Mouse (Mus musculus) intestine, embryonic 16.5 days (tissue): Measurements from ENCODE around the gene Dok5. TPM values are rescaled to one million over a fixed set of nuclear protein-coding genes. Genes with fewer than 3 reads are reported as not detected.

Experiments
- ATAC-seq: fragments of 200-750 bp; cut with Nextera tagmentation; 2 replicates; pipeline ENCODE4 v1.8.0; 2017; ENCODE audit warnings: moderate TSS enrichment, moderate library complexity
- H3K27ac ChIP-seq: fragments of 300-500 bp; sonication (generic); 2 replicates; pipeline ENCODE4 v1.5.1; 2014; ENCODE audit warnings: mild to moderate bottlenecking, low read length
- H3K27me3 ChIP-seq: fragments of 300-500 bp; sonication (generic); replicated peaks from 2 replicates; pipeline ENCODE4 v1.6.1; 2014; ENCODE audit warnings: low read length, control low read depth, mixed read lengths; ENCODE audit not compliant: control insufficient read depth, insufficient read depth
- H3K36me3 ChIP-seq: fragments of 300-500 bp; sonication (generic); 2 replicates; pipeline ENCODE4 v1.6.1; 2014; ENCODE audit warnings: low read length, control low read depth; ENCODE audit not compliant: control insufficient read depth, insufficient read depth
- H3K4me1 ChIP-seq: fragments of 300-500 bp; sonication (generic); 2 replicates; pipeline ENCODE4 v1.6.1; 2014; ENCODE audit warnings: low read length, control low read depth, mixed read lengths; ENCODE audit not compliant: control insufficient read depth, insufficient read depth
- H3K4me2 ChIP-seq: fragments of 300-500 bp; sonication (generic); 2 replicates; pipeline ENCODE4 v1.6.1; 2014; ENCODE audit warnings: low read depth, low read length, control low read depth
- H3K4me3 ChIP-seq: fragments of 300-500 bp; sonication (generic); 2 replicates; pipeline ENCODE4 v1.5.1; 2014; ENCODE audit warnings: mild to moderate bottlenecking, low read length
- H3K9ac ChIP-seq: fragments of 300-500 bp; sonication (generic); 2 replicates; pipeline ENCODE4 v1.6.1; 2014; ENCODE audit warnings: low read depth, low read length
- H3K9me3 ChIP-seq: fragments of 300-500 bp; sonication (generic); 2 replicates; pipeline ENCODE4 v1.6.1; 2016; ENCODE audit warnings: low read length, control low read depth; ENCODE audit not compliant: control insufficient read depth
- WGBS: fragments of 180-500 bp; shearing (Covaris S2); extraction: QIAGEN DNeasy Blood & Tissue Kit; methylation state at CpG from one replicate; pipeline ENCODE4 v1.1.7; 2014; 5-methylcytosine and 5-hydroxymethylcytosine counted together
- polyA plus RNA-seq: library from polyadenylated mRNA; unstranded; fragments of >200 nt; fragmentation: Nextera tagmentation; extraction: Ambion mirVana; gene quantifications from 2 replicates; pipeline ENCODE4 v1.2.1, GENCODE M21; 2015

Gene Dok5
- polyA plus RNA-seq, 1 experiment from 2014 or later = 1.8 TPM

DNA sequence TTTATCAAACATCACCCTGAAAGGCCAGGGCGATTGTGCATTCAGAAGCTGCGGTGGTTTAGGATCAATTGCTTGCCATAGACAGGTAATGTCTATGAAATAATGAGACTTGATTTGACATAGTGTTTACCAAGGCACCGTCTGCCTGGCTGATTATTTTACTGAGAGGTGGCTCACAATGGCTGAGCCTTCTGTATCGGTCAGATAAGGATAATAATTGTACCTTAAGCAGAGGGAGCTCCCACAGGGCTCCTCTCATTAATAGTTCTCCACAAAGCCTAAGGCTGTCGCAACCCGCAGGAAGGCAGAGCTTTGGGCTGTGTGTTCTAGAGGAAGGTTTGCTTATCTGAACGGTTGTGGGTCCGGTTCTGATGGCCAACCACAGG, 41.3 kb downstream of the Dok5 start:
- Histone ChIP-seq H3K4me3 (no peak overlapping the region), H3K9me3 (no peaks in the 10 kb centered on the region), H3K27ac (no peak overlapping the region), H3K27me3 (no peaks in the 10 kb centered on the region), H3K9ac (no peak overlapping the region), H3K4me2 (no peak overlapping the region), H3K4me1 (no peaks in the 10 kb centered on the region), H3K36me3 (no peaks in the 10 kb centered on the region)
- 61% methylated on average over 8 of the region's 8 CpGs for WGBS
- no peak for ATAC-seq

DNA sequence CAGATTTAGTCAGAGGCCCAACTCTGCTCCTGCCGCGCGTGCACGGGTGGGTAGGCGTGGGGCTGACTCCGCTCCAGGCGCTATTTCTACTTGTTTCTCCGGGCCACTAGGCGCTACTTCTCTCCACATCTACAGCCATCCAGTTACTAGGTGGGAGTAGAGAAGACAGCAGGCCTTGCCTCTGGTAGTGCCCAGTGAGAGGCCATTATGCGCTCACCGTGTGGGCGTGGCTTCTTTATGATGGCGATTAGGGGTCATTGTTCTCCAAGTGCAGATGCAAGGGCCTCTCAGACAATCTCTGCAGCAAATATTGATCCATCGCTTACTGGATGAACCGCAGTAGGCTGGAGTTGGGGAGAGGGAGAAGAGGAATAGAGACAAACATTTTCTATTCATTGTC, 44.0 kb downstream of the Dok5 start:
- H3K9me3 ChIP-seq = no peaks in the 10 kb centered on the region
- no peak overlapping the region for H3K4me3 ChIP-seq
- H3K4me2 ChIP-seq = no peak overlapping the region
- 81% methylated on average over 15 of the region's 15 CpGs for WGBS
- no peak overlapping the region for H3K27ac ChIP-seq
- no peak overlapping the region for H3K9ac ChIP-seq
- H3K36me3 ChIP-seq = no peaks in the 10 kb centered on the region
- H3K4me1 ChIP-seq = no peaks in the 10 kb centered on the region
- H3K27me3 ChIP-seq = no peaks in the 10 kb centered on the region
- no peak for ATAC-seq

DNA sequence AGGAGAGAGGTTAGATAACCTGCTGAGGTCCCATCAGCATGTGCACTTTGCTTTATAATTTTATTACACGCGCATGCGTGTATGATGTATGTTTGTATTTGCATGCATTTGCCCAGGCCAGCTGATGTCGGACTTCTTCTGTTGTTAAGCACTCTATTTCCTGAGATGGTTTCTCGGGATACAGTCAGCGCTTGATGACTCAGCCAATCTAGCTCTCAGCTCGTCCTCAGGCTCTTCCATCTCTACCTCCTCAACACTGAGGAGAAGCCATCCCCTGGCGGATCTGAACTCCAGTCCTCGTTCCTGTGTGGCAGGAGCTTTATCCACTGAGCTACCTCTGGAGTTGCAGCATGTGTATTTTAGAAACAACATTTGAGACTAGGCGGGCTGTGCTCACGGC, 44.5 kb downstream of the Dok5 start:
- no peak overlapping the region for H3K27ac ChIP-seq
- H3K4me3 ChIP-seq = no peak overlapping the region
- H3K9me3 ChIP-seq = no peaks in the 10 kb centered on the region
- WGBS = 90% methylated on average over 11 of the region's 11 CpGs
- H3K36me3 ChIP-seq = no peaks in the 10 kb centered on the region
- H3K4me1 ChIP-seq = no peaks in the 10 kb centered on the region
- no peak overlapping the region for H3K9ac ChIP-seq
- no peaks in the 10 kb centered on the region for H3K27me3 ChIP-seq
- no peak for ATAC-seq
- H3K4me2 ChIP-seq = no peak overlapping the region

DNA sequence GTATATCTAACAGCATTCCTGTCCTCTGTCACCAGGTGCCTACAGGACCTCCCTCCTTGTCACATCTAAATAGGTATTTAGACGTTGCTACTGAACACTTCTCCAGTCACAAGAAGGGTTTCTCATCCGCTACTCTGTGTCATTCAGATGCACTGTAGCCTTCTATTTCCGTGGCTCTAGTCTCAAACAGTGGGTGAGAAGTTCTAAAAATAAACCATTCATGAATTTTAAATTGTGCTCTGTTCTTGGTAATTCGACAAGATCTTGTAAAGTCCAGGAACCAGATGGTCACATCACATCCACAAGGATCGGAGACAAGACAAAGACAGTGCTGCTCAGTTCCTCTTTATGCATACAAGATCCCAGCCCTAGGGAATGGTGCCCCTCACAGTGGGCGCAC, 46.0 kb downstream of the Dok5 start:
- 74% methylated on average over 6 of the region's 6 CpGs for WGBS
- no peaks in the 10 kb centered on the region for H3K36me3 ChIP-seq
- H3K4me3 ChIP-seq = no peak overlapping the region
- no peaks in the 10 kb centered on the region for H3K4me1 ChIP-seq
- no peak for ATAC-seq
- no peak overlapping the region for H3K9ac ChIP-seq
- H3K27me3 ChIP-seq = no peaks in the 10 kb centered on the region
- no peaks in the 10 kb centered on the region for H3K9me3 ChIP-seq
- H3K4me2 ChIP-seq = no peak overlapping the region
- H3K27ac ChIP-seq = no peak overlapping the region

DNA sequence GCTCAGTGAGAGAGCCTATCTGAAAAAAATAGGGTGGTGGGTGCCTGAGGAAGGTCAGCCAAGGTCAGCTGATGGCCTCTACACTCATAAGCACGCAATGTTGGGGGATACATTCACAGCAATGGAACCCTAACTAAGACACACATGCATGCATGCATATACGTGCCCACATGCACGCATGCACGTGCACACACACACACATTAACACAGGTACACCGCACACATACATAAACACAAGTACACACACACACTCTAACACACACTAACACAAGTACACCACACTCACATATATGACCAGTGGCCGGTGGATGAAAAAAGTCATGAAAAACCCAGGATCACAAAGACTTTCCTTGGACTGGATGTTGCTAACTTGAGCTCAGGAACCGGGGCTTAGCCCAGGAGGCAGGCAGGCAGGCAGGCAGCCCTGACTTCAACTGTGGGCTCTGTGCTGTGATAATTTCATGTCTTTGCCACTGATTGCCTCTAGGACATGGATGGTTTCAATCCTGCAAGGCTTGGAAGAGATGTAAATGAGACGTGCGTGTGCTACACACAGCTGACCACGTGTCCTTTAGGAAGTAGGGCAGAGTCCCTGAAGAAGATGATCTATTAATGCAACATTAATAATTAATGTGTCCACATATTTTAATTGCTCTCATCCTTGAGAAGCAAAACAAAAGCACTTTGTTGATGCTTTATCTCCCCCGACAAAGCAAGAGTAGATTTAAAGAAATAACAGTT, 48.6 kb downstream of the Dok5 start:
- 84% methylated on average over 11 of the region's 11 CpGs for WGBS
- Histone ChIP-seq H3K9ac (no peak overlapping the region), H3K36me3 (no peaks in the 10 kb centered on the region), H3K27me3 (no peaks in the 10 kb centered on the region), H3K4me2 (no peak overlapping the region), H3K4me3 (no peak overlapping the region), H3K4me1 (no peaks in the 10 kb centered on the region), H3K27ac (no peak overlapping the region), H3K9me3 (no peaks in the 10 kb centered on the region)
- ATAC-seq = no peak

DNA sequence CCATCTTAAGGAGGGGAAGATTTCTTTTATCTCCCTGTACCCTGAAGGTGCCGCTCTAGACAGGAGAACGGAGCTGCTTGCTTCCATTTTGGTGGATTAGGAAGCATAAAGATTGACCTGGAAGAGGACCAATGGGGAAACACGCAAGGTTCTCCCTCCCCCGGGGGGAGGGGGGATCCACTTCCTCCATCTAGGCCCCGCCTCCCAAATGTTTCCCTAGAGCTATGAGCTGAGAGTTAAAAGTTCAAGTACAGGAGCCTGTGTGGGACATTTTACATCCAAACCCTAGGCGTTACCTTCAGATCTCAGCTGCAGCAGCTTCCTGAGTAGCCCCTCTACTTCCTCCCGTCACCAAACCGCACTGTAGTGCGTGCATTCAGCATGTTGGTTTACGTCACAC, 56.5 kb downstream of the Dok5 start:
- H3K9ac ChIP-seq = no peak overlapping the region
- no peaks in the 10 kb centered on the region for H3K27me3 ChIP-seq
- no peaks in the 10 kb centered on the region for H3K36me3 ChIP-seq
- H3K4me3 ChIP-seq = no peak overlapping the region
- no peaks in the 10 kb centered on the region for H3K9me3 ChIP-seq
- 95% methylated on average over 10 of the region's 10 CpGs for WGBS
- H3K4me1 ChIP-seq = no peaks in the 10 kb centered on the region
- no peak overlapping the region for H3K4me2 ChIP-seq
- H3K27ac ChIP-seq = no peak overlapping the region
- no peak for ATAC-seq

DNA sequence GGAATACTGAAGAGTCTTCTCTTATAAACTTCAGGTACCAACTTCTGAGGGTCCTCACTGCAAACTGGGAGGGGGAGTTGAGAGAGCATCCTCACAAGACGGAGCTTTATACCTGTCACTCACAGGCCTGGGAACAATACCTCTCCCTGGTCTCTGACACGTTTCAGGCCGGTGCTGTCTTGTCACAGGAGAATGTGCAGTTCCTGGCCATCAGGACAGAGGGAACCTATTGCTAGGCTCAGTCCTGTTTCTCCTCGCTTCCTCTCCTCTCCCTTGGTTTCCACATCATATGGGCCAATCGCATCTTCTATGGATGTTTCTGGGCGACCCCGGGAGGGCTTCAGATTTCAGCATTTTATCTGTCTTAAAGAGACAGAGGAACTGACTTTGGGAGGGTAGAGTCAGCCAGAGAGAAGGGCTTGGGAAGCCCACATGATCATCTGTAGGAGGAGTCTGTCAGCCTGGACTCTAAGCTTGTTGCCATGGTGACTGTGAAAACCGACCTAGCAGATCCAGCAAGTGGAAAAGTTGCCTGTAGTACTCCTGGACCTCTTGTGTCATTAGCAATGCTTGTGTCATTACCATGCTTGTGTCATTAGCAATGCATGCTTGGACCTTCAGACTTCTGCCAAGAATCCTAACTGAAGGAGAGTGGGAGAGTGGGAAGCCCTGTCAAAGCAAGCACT, 59.9 kb downstream of the Dok5 start:
- Histone ChIP-seq H3K4me1 (no peaks in the 10 kb centered on the region), H3K36me3 (no peaks in the 10 kb centered on the region), H3K4me3 (no peak overlapping the region), H3K27ac (no peak overlapping the region), H3K9ac (no peak overlapping the region), H3K4me2 (no peak overlapping the region), H3K9me3 (0 out of 2 replicates have a peak, but pooled peaks cover 2% of the 10 kb centered on the region), H3K27me3 (no peaks in the 10 kb centered on the region)
- ATAC-seq = no peak
- WGBS = 35% methylated on average over 8 of the region's 8 CpGs

DNA sequence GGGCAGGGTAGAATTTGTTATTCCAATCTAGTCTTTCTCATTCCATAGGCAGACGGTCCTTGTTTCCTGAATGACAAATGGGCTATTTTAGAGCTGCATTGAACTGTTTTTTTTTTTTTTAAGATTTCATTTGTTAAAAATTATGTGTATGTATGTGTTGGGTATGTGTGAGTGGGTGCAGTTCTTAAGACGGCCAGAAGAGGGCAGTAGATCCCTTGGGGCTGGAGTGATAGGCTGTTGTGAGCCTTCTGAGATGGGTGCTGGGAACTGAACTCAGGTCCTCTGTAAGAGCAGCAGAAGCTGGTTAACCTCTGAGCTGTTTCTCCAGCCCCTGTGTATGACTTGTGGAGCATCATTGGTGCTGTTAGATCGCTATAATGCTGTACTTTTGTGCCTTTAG, 63.6 kb downstream of the Dok5 start:
- Histone ChIP-seq H3K27ac (no peak overlapping the region), H3K36me3 (no peaks in the 10 kb centered on the region), H3K4me1 (no peaks in the 10 kb centered on the region), H3K9ac (no peak overlapping the region), H3K4me3 (no peak overlapping the region), H3K4me2 (no peak overlapping the region), H3K9me3 (0 out of 2 replicates have a peak, but pooled peaks cover 2% of the 10 kb centered on the region), H3K27me3 (no peaks in the 10 kb centered on the region)
- 88% methylated on average over 3 of the region's 3 CpGs for WGBS
- no peak for ATAC-seq

DNA sequence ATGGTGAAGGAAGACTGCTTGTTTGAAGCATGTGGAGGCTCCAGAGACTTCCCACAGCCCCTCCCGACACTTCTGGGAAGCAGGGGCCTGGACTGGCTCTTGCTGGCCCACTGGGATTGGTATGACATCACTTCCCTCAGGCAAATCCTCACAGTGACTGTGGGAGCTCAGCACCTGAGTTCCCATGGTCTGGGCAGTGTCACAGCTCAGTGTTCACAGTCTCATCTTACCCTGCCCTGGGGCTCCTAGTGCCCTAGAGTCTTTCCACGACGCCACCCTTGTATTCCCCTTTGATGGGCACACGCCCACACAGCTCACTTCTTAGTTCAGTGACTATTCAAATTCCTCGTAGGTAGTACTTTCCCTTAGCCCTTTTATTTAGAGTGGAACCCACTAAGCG, 71.4 kb downstream of the Dok5 start:
- Histone ChIP-seq H3K27me3 (no peaks in the 10 kb centered on the region), H3K4me3 (no peak overlapping the region), H3K4me2 (no peak overlapping the region), H3K36me3 (no peaks in the 10 kb centered on the region), H3K9me3 (no peaks in the 10 kb centered on the region), H3K9ac (no peak overlapping the region), H3K27ac (no peak overlapping the region), H3K4me1 (no peaks in the 10 kb centered on the region)
- no peak for ATAC-seq
- WGBS = 85% methylated on average over 6 of the region's 6 CpGs
